Mouse (Mus musculus) Patski (cell line): Measurements from ENCODE around the gene Gm39115. TPM values are rescaled to one million over a fixed set of nuclear protein-coding genes. Genes with fewer than 3 reads are reported as not detected.

Experiments
- ATAC-seq: fragments of 100-300 bp; one replicate; pipeline ENCODE4 v1.8.0; 2021
- CTCF ChIA-PET: fragments of 350-600 bp; sonication (Branson Sonifier 250); formaldehyde crosslinking; loops from one replicate; lab custom pipeline; 2022; ENCODE audit warnings: inconsistent platforms; lab: Charles Lee
- POLR2A ChIA-PET: fragments of 350-600 bp; sonication (Branson Sonifier 250); formaldehyde crosslinking; loops from one replicate; lab custom pipeline; 2022; ENCODE audit warnings: antibody characterized with exemption, inconsistent platforms; lab: Charles Lee
- DNase-seq: peaks from one replicate; pipeline ENCODE4 v3.0.0-alpha.2; 2011; ENCODE audit warnings: low read depth, low spot score
- H3K27me3 ChIP-seq: fragments of 371-371 bp; one replicate; pipeline ENCODE4 v1.5.1; 2021
- CTCF ChIP-seq: fragments of 100-300 bp; IDR thresholded peaks from one replicate; pipeline ENCODE4 v1.5.1; 2021
- in situ Hi-C: fragments of 300-500 bp; cut with MboI; formaldehyde crosslinking; loops from 3 replicates; pipeline ENCODE4 v1.11.1; 2018; ENCODE audit warnings: low pct_unique_long_range_greater_than_20kb, mixed read lengths
- polyA plus RNA-seq: library from polyadenylated mRNA; unstranded; gene quantifications from one replicate; pipeline ENCODE4 v1.2.3, GENCODE M21; 2021

Gm39115 gene
- polyA plus RNA-seq, 1 experiment from 2014 or later = not detected

DNA sequence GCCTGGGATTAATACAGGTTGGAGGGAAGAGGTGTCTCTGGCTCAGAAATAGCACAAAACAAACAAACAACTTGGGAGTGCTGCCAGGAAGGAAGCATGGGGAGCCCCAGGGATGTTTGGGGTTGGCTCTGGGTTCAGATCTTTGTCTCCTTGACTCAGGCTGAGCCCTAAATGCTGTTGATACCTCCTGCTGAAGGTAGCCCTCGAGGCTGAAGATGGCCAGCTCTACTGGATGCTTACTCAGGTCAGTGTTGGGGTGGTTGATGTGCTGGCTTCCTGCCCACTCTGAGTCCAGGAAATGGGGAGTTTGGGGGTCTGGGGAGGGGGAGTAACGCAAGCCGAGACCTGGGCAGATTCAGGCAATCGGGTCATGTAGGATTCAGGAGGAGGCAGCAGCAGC lies 39.1 kb downstream of the Gm39115 start:
- DNase-seq (no peak), ATAC-seq (no peak)
- in situ Hi-C loops = loop anchor here (5.0 to 25.0 kb wide), 2 partner anchors 34 to 534 kb away; partner anchors contain the start of genes Ap2a2 and Mob2
- H3K27me3 ChIP-seq = no peaks in the 10 kb centered on the region
- POLR2A ChIA-PET = interaction anchor here (2.1 kb wide), 1 partner anchor 26 kb away, joined by 8 read pairs; no protein-coding TSS in a partner anchor
- CTCF ChIA-PET = interaction anchor here (0.9 to 5.0 kb wide), 10 partner anchors 8 to 78 kb away, joined by 3 to 67 read pairs (median 5); no protein-coding TSS in a partner anchor
- TF ChIP-seq CTCF = no peak

DNA sequence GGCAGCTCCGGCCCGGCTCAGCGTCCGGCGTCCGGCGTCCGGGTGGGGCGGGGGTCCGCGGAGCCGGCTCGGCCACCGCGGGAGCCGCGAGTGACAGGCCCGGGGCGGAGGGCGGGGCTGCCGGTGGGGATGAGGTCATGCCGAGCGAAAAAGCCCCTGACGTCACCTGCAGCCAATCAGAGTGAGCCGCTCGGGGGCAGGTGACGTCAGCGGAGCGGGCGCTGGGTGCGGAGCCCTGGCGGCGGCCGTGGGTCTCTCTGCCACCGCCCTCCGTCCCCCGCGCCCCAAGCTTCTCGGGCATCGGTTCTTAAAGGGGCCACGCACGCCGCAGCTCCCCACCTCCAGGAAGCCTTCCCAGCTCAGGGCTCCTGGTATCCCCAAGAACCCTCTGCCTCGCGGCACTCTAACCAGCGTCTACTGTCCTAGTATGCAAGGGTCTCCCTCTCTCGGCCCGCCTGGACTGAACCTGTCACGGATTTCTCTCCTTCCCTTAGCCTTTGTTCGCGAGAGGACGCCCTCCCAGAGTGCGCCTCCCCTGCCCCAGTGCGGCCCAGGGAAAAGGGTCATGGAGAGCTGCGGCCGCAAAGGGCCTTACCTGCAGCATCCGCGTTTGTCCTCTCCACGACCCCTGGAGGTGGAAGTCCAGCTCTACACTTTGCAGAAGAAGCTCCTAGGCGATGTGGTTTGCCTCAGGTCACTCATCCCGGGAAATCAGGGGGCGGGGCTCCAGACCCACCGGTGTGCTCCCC lies 40.5 kb downstream of the Gm39115 start, which contains the start of gene Dusp8:
TSS of gene Dusp8 (minus strand) at position 661 of the 749 bp plus-strand sequence.
- TF ChIP-seq CTCF = no peak

DNA sequence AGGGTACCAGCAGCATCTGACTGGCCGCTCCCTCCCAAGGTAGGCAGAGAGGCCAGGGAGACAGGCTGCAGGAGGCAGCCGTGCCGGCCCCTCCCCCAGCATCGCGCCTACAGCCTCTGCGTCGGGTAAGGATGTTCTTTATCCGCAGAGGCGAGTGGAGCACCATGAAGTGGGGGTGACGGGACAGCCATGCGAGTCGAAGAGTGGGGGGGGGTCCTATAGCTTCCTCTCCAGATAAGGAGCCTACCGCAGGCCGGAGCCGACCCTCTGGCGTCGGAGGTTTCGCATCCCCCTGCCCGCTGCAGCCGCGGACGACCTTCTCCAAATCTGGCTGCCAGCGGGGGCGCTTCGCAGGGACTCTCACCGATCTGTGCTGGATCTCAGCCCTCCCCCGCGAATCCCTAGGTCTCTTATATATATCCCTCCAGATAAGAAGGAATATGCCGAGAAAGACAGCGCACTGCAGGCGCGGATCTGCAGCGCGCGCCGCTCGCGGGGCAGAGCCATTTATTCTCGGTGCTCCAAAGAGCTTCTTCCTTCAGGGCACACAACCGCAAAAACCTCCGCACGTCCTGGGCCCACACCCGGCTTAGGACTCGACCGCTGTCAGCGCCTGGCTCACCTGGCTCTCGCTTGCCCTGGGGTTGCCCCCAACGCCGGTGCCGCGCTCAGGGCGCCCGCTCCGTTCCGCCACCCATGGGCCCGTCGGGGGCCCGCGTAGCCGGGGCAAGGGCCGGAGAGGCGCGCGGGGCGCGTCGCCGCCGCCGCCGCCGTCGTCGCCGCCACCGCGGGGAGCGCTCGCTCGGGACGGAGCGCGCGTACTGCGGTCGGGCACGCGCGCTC lies 41.3 kb downstream of the Gm39115 start:
- no peak for TF ChIP-seq CTCF
- no peaks in the 10 kb centered on the region for H3K27me3 ChIP-seq
- CTCF ChIA-PET = interaction anchor here (0.9 to 5.0 kb wide), 5 partner anchors 9 to 199 kb away, joined by 3 to 67 read pairs (median 5); no protein-coding TSS in a partner anchor
- DNase-seq = no peak
- POLR2A ChIA-PET = interaction anchor here (1.0 to 2.9 kb wide), 4 partner anchors 9 to 23 kb away, joined by 3 to 27 read pairs (median 6); no protein-coding TSS in a partner anchor
- peak; percentile 3 for ATAC-seq
- in situ Hi-C loops = loop anchor here (5.0 to 25.0 kb wide), 2 partner anchors 32 to 532 kb away; partner anchors contain the start of genes Ap2a2 and Mob2

More for the DNA sequence above, 40.5 kb downstream of the Gm39115 start, which contains the start of gene Dusp8:
- POLR2A ChIA-PET = interaction anchor here (0.7 to 2.9 kb wide), 4 partner anchors 10 to 24 kb away, joined by 3 to 27 read pairs (median 6); no protein-coding TSS in a partner anchor
- in situ Hi-C loops = loop anchor here (5.0 to 25.0 kb wide), 2 partner anchors 33 to 533 kb away; partner anchors contain the start of genes Ap2a2 and Mob2
- ATAC-seq = peak; percentile 70
- CTCF ChIA-PET = interaction anchor here (1.2 to 5.0 kb wide), 4 partner anchors 10 to 200 kb away, joined by 3 to 67 read pairs (median 6); no protein-coding TSS in a partner anchor
- no peaks in the 10 kb centered on the region for H3K27me3 ChIP-seq
- DNase-seq = no peak

DNA sequence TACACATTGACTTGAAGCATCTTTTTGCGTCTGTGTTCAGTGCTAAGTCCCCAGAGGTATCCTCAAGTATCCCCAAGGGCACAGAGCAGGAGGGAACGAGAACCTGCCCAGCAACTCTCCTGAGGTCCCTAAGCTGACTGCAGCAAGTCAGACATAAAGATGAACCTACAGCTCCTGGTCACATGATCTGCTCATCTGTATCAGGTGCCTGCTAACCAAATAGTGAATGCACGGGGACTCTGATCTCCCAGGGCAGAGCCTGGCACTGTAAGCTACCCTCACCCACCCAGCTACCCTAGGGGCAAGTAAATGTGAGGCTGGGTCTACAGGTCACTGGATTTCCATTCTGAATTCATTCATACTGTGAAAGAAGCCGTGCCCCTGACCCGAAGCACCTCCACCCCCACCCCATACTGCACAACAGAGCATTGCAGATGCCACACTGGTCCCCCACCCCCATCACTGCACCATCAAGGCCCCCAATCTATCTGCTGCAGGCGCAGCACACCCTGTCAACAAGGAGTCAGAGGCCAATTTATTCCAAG lies 42.1 kb downstream of the Gm39115 start:
- POLR2A ChIA-PET = interaction anchor here (1.1 to 2.9 kb wide), 2 partner anchors 9 to 17 kb away, joined by 3 to 27 read pairs; no protein-coding TSS in a partner anchor
- in situ Hi-C loops = loop anchor here (25.0 kb wide), 1 partner anchor 531 kb away; the partner anchor contains the start of gene Ap2a2
- ATAC-seq = no peak
- CTCF ChIA-PET = interaction anchor here (0.6 to 0.9 kb wide), 2 partner anchors 23 to 77 kb away, joined by 3 to 4 read pairs; no protein-coding TSS in a partner anchor
- H3K27me3 ChIP-seq = no peaks in the 10 kb centered on the region
- TF ChIP-seq CTCF = no peak
- DNase-seq = no peak

DNA sequence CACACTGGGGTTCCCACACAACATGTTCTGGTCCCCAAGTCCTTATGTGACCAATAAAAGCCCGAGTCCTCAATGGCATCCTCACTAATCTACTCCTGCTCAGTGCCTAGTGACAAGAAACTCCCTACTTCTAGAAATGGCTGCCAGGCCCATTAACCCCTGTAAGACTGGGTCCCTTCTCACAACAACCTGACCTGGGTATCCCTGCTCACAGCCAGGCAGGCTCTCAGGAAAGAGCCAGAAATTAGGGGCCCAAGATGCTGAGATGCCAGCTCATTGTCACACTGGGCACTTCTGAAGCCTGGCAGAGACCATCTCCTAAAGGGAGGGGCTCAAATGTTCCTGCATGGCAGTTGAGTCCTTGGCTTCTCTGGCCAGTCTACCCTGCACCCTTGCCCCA lies 42.8 kb downstream of the Gm39115 start:
- ChIA-PET CTCF (interaction anchor here (1.3 kb wide), 1 partner anchor 22 kb away, joined by 3 read pairs; no protein-coding TSS in a partner anchor), POLR2A (interaction anchor here (1.1 to 2.9 kb wide), 2 partner anchors 8 to 16 kb away, joined by 3 to 27 read pairs; no protein-coding TSS in a partner anchor)
- TF ChIP-seq CTCF = no peak
- DNase-seq (no peak), ATAC-seq (no peak)
- no peaks in the 10 kb centered on the region for H3K27me3 ChIP-seq
- in situ Hi-C loops = loop anchor here (25.0 kb wide), 1 partner anchor 531 kb away; the partner anchor contains the start of gene Ap2a2

DNA sequence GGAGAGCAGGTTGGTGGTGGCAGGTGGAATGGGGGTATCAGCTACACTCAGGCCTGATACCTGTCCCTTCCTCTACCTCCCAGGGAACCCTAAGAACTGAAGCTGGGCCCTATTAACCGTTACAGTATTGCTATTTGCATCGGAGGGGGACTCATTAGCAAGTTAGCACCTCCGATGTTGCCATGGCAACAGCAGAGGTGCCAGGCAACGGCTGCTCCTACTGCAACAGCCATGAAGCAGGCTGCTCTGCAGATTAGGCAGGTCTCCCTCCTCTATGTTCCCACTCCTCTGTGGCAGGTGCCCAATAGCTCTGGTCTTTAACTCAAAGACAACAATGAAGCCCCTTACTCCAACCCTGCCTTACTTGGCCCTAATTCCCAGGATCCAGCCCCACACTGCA lies 44.0 kb downstream of the Gm39115 start:
- no peaks in the 10 kb centered on the region for H3K27me3 ChIP-seq
- no peak for ATAC-seq
- TF ChIP-seq CTCF = no peak
- in situ Hi-C loops = loop anchor here (25.0 kb wide), 1 partner anchor 530 kb away; the partner anchor contains the start of gene Ap2a2
- ChIA-PET CTCF (interaction anchor here (1.3 kb wide), 2 partner anchors 15 to 21 kb away, joined by 3 read pairs; no protein-coding TSS in a partner anchor), POLR2A (no interaction called here)
- no peak for DNase-seq

DNA sequence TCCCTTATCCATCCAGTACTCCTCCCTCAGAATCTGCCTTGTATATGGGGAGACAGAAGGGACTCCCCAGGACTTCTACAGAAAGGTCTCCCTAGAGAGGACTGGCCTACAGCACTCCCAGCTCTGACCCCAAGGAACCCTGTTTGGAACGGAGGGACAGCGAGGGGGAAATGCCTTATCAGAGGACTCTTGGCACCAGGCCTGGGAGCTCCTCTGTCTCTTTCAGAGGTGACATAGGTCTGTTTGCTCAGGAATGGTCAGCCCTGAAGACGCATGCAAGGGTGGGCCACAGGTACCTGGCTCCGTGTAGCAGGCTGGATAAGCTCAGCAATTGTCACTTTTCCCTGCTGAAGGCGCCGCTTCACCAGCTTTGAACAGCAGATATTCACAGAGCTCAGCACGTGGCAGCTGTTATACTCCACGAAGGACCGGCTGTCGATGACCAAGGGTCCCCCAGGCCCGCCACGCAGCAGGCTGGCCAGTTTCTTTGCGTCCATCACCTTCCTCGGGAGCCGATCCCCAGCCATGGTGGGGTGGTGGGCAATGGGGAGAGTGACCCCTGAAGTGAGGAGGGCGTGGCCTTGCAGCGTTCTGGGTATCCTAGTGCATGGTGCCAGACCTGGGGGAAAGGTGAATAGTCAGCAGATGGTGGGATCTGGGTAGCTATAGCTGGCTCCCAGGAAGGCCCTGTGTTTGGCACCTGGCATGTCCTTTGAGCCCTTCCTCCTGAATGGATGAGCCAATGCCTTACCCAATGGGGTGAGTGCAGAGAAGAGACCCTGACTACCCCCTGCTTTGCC lies 46.0 kb downstream of the Gm39115 start:
- ChIA-PET POLR2A (no interaction called here), CTCF (interaction anchor here (1.3 to 2.0 kb wide), 4 partner anchors 8 to 74 kb away, joined by 3 to 8 read pairs (median 6); no protein-coding TSS in a partner anchor)
- no peak for DNase-seq
- ATAC-seq = no peak
- in situ Hi-C loops = loop anchor here (25.0 kb wide), 1 partner anchor 528 kb away; the partner anchor contains the start of gene Ap2a2
- H3K27me3 ChIP-seq = no peaks in the 10 kb centered on the region
- TF ChIP-seq CTCF = no peak

DNA sequence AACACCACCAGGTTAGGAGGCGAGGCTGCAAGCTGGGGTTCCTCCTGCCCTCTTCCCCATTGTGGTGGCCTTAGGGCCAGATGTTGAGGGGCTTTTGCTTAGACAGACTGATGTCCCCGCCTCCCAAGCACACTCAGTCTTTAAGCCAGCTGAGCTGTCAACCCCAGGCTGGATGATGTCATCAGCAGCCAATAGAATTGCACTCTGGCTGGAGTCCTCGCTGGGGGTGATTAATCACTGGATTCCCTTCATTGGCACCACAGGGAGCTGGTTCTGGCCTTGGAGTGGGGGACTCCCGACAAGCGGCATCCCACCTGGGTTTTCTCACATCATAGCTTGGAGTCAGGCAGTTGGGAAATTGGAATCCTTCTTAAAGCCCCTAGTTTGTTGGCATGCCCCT lies 46.9 kb downstream of the Gm39115 start:
- DNase-seq (peak; percentile 87), ATAC-seq (peak; percentile 23)
- no peak for TF ChIP-seq CTCF
- in situ Hi-C loops = loop anchor here (25.0 kb wide), 1 partner anchor 527 kb away; the partner anchor contains the start of gene Ap2a2
- ChIA-PET POLR2A (no interaction called here), CTCF (interaction anchor here (1.3 to 2.0 kb wide), 2 partner anchors 9 to 18 kb away, joined by 4 to 8 read pairs; no protein-coding TSS in a partner anchor)
- no peaks in the 10 kb centered on the region for H3K27me3 ChIP-seq
